Mouse (Mus musculus) MEL (cell line): ENCODE data around the gene Srcin1. TPM values are rescaled to one million over a fixed set of nuclear protein-coding genes. Genes with fewer than 3 reads are reported as not detected.

Experiments
- DNase-seq: peaks from one replicate; pipeline ENCODE4 v3.0.0; 2011; ENCODE audit warnings: low read depth, low spot score
- H3K27ac ChIP-seq: 2 replicates; pipeline ENCODE4 v1.5.1; 2012; ENCODE audit warnings: low read depth, mild to moderate bottlenecking, control low read depth, low read length, moderate library complexity; ENCODE audit not compliant: control insufficient read depth
- H3K27me3 ChIP-seq, 2 experiments: fragments of 150-350 bp in 1 of 2; sonication (generic) in 1 of 2; 2 replicates each; pipeline ENCODE4 v1.6.1; 2012; ENCODE audit warnings: low read length in 2 of 2, mild to moderate bottlenecking in 2 of 2, improper control_type of control experiment in 1 of 2, moderate library complexity in 1 of 2; ENCODE audit not compliant: insufficient read depth in 2 of 2, control insufficient read depth in 1 of 2
- H3K36me3 ChIP-seq, 2 experiments: 2 replicates each; pipeline ENCODE4 v1.6.1; 2012 to 2014; ENCODE audit warnings: low read length in 2 of 2, improper control_type of control experiment in 1 of 2, inconsistent platforms in 1 of 2, mild to moderate bottlenecking in 1 of 2; ENCODE audit not compliant: insufficient read depth in 2 of 2, control insufficient read depth in 1 of 2
- H3K4me1 ChIP-seq, 2 experiments: fragments of 150-350 bp in 1 of 2; sonication (generic) in 1 of 2; 2 replicates each; pipeline ENCODE4 v1.6.1; 2012; ENCODE audit warnings: low read length in 2 of 2, improper control_type of control experiment in 1 of 2, mild to moderate bottlenecking in 1 of 2; ENCODE audit not compliant: insufficient read depth in 2 of 2, control insufficient read depth in 1 of 2
- H3K4me3 ChIP-seq, 2 experiments: fragments of 150-350 bp in 1 of 2; sonication (generic) in 1 of 2; 2 replicates each; pipeline ENCODE4 v1.5.1; 2012; ENCODE audit warnings: low read depth in 2 of 2, low read length in 2 of 2, mild to moderate bottlenecking in 2 of 2, moderate library complexity in 2 of 2, control low read depth in 1 of 2, improper control_type of control experiment in 1 of 2; ENCODE audit not compliant: control insufficient read depth in 1 of 2, insufficient read depth in 1 of 2
- H3K79me2 ChIP-seq: 2 replicates; pipeline ENCODE4 v1.6.1; 2012; ENCODE audit warnings: mild to moderate bottlenecking, low read length, moderate library complexity; ENCODE audit not compliant: control insufficient read depth, poor library complexity, insufficient read depth
- H3K9ac ChIP-seq: 2 replicates; pipeline ENCODE4 v1.6.1; 2012; ENCODE audit warnings: low read depth, mild to moderate bottlenecking, control low read depth, low read length, moderate library complexity; ENCODE audit not compliant: control insufficient read depth, poor library complexity, severe bottlenecking
- H3K9me3 ChIP-seq: fragments of 150-350 bp; sonication (generic); replicated peaks from 2 replicates; pipeline ENCODE4 v1.6.1; 2012; ENCODE audit warnings: mild to moderate bottlenecking, low read length, improper control_type of control experiment, moderate library complexity; ENCODE audit not compliant: insufficient read depth
- BHLHE40 ChIP-seq: IDR thresholded peaks from 2 replicates; pipeline ENCODE4 v1.6.1; 2012; ENCODE audit warnings: low read depth, mild to moderate bottlenecking, inconsistent platforms, low read length, improper control_type of control experiment, borderline replicate concordance
- CHD1 ChIP-seq: IDR thresholded peaks from 2 replicates; pipeline ENCODE4 v1.6.1; 2012; ENCODE audit warnings: low read depth, mild to moderate bottlenecking, inconsistent platforms, low read length, improper control_type of control experiment
- CHD2 ChIP-seq: IDR thresholded peaks from 2 replicates; pipeline ENCODE4 v1.6.1; 2011; ENCODE audit warnings: low read length, improper control_type of control experiment
- CTCF ChIP-seq, 3 experiments: IDR thresholded peaks in 2 of 3; conservative IDR thresholded peaks in 1 of 3; 2 replicates each; pipeline ENCODE4 v1.5.1; 2011 to 2012; ENCODE audit warnings: low read length in 3 of 3, low read depth in 2 of 3, mild to moderate bottlenecking in 2 of 3, improper control_type of control experiment in 1 of 3, inconsistent platforms in 1 of 3, mixed read lengths in 1 of 3, moderate library complexity in 1 of 3; ENCODE audit not compliant: control insufficient read depth in 1 of 3, insufficient read depth in 1 of 3, poor library complexity in 1 of 3, severe bottlenecking in 1 of 3
- E2F4 ChIP-seq: IDR thresholded peaks from 2 replicates; pipeline ENCODE4 v1.6.1; 2011; ENCODE audit warnings: low read depth, low read length, improper control_type of control experiment, borderline replicate concordance
- ELF1 ChIP-seq: IDR thresholded peaks from 2 replicates; pipeline ENCODE4 v1.6.1; 2014; ENCODE audit warnings: low read depth, mild to moderate bottlenecking, inconsistent platforms, low read length, improper control_type of control experiment, moderate library complexity
- EP300 ChIP-seq, 2 experiments: IDR thresholded peaks; 2 replicates each; pipeline ENCODE4 v1.6.1; 2011; ENCODE audit warnings: improper control_type of control experiment in 2 of 2, low read length in 2 of 2, low read depth in 1 of 2, mild to moderate bottlenecking in 1 of 2
- ETS1 ChIP-seq: IDR thresholded peaks from 2 replicates; pipeline ENCODE4 v1.6.1; 2012; ENCODE audit warnings: low read depth, mild to moderate bottlenecking, inconsistent platforms, low read length, improper control_type of control experiment, moderate library complexity
- GABPA ChIP-seq: IDR thresholded peaks from 2 replicates; pipeline ENCODE4 v1.6.1; 2012; ENCODE audit warnings: low read depth, mild to moderate bottlenecking, inconsistent platforms, low read length, improper control_type of control experiment, moderate library complexity
- GATA1 ChIP-seq: IDR thresholded peaks from 2 replicates; pipeline ENCODE4 v1.6.1; 2011; ENCODE audit warnings: low read depth, low read length, improper control_type of control experiment
- HCFC1 ChIP-seq: IDR thresholded peaks from 2 replicates; pipeline ENCODE4 v1.6.1; 2012; ENCODE audit warnings: low read depth, mild to moderate bottlenecking, inconsistent platforms, low read length, improper control_type of control experiment, moderate library complexity
- JUND ChIP-seq: IDR thresholded peaks from 2 replicates; pipeline ENCODE4 v1.6.1; 2011; ENCODE audit warnings: low read depth, mild to moderate bottlenecking, improper control_type of control experiment, low read length
- KAT2A ChIP-seq: conservative IDR thresholded peaks from 2 replicates; pipeline ENCODE4 v1.6.1; 2012; ENCODE audit warnings: low read depth, low read length, improper control_type of control experiment, inconsistent platforms
- MAFK ChIP-seq: IDR thresholded peaks from 2 replicates; pipeline ENCODE4 v1.6.1; 2011; ENCODE audit warnings: low read depth, mild to moderate bottlenecking, low read length, improper control_type of control experiment, borderline replicate concordance
- MAX ChIP-seq: IDR thresholded peaks from 2 replicates; pipeline ENCODE4 v1.6.1; 2011; ENCODE audit warnings: low read length, improper control_type of control experiment
- MAZ ChIP-seq: IDR thresholded peaks from 2 replicates; pipeline ENCODE4 v1.6.1; 2012; ENCODE audit warnings: low read depth, mild to moderate bottlenecking, inconsistent platforms, low read length, improper control_type of control experiment
- MEF2A ChIP-seq: IDR thresholded peaks from 2 replicates; pipeline ENCODE4 v1.6.1; 2014; ENCODE audit warnings: low read depth, mild to moderate bottlenecking, inconsistent platforms, low read length, improper control_type of control experiment; ENCODE audit not compliant: poor library complexity, insufficient replicate concordance, severe bottlenecking; ENCODE audit errors: extremely low read depth
- MXI1 ChIP-seq: IDR thresholded peaks from 2 replicates; pipeline ENCODE4 v1.6.1; 2011; ENCODE audit warnings: mild to moderate bottlenecking, low read depth, low read length, improper control_type of control experiment
- MYB ChIP-seq: IDR thresholded peaks from 2 replicates; pipeline ENCODE4 v1.6.1; 2011; ENCODE audit warnings: mild to moderate bottlenecking, low read depth, low read length, improper control_type of control experiment
- MYC ChIP-seq: IDR thresholded peaks from 2 replicates; pipeline ENCODE4 v1.6.1; 2011; ENCODE audit warnings: low read depth, mild to moderate bottlenecking, low read length, improper control_type of control experiment, moderate library complexity
- NELFE ChIP-seq: IDR thresholded peaks from 2 replicates; pipeline ENCODE4 v1.6.1; 2011; ENCODE audit warnings: low read depth, low read length, improper control_type of control experiment
- POLR2A ChIP-seq, 2 experiments: IDR thresholded peaks; 2 replicates each; pipeline ENCODE4 v1.6.1; 2011 to 2012; ENCODE audit warnings: low read length in 2 of 2, mild to moderate bottlenecking in 2 of 2, control low read depth in 1 of 2, improper control_type of control experiment in 1 of 2, low read depth in 1 of 2, moderate library complexity in 1 of 2; ENCODE audit not compliant: control insufficient read depth in 1 of 2, insufficient read depth in 1 of 2, poor library complexity in 1 of 2
- POLR2AphosphoS2 ChIP-seq: IDR thresholded peaks from 2 replicates; pipeline ENCODE4 v1.6.1; 2011; ENCODE audit warnings: low read length, improper control_type of control experiment
- POLR2AphosphoS5 ChIP-seq: IDR thresholded peaks from 2 replicates; pipeline ENCODE4 v1.6.1; 2012; ENCODE audit warnings: low read depth, borderline replicate concordance, mild to moderate bottlenecking, inconsistent platforms, low read length, moderate library complexity, mixed read lengths
- RAD21 ChIP-seq: IDR thresholded peaks from 2 replicates; pipeline ENCODE4 v1.6.1; 2011; ENCODE audit warnings: mild to moderate bottlenecking, low read depth, low read length, improper control_type of control experiment
- RCOR1 ChIP-seq: IDR thresholded peaks from 2 replicates; pipeline ENCODE4 v1.6.1; 2012; ENCODE audit warnings: low read depth, mild to moderate bottlenecking, inconsistent platforms, low read length, improper control_type of control experiment
- SIN3A ChIP-seq: IDR thresholded peaks from 2 replicates; pipeline ENCODE4 v1.6.1; 2012; ENCODE audit warnings: low read length, improper control_type of control experiment, inconsistent platforms
- SMC3 ChIP-seq: IDR thresholded peaks from 2 replicates; pipeline ENCODE4 v1.6.1; 2011; ENCODE audit warnings: low read depth, low read length, improper control_type of control experiment
- TAL1 ChIP-seq: IDR thresholded peaks from 2 replicates; pipeline ENCODE4 v1.6.1; 2012; ENCODE audit warnings: mild to moderate bottlenecking, inconsistent platforms, low read length, moderate library complexity, mixed read lengths
- TBP ChIP-seq: IDR thresholded peaks from 2 replicates; pipeline ENCODE4 v1.8.0; 2011; ENCODE audit warnings: low read depth, low read length, improper control_type of control experiment
- TCF12 ChIP-seq: IDR thresholded peaks from 2 replicates; pipeline ENCODE4 v1.6.1; 2014; ENCODE audit warnings: low read depth, mild to moderate bottlenecking, inconsistent platforms, low read length, improper control_type of control experiment, moderate library complexity
- UBTF ChIP-seq: IDR thresholded peaks from 2 replicates; pipeline ENCODE4 v1.6.1; 2012; ENCODE audit warnings: low read depth, mild to moderate bottlenecking, inconsistent platforms, low read length, improper control_type of control experiment, moderate library complexity, borderline replicate concordance; ENCODE audit not compliant: insufficient read depth
- USF1 ChIP-seq: IDR thresholded peaks from 2 replicates; pipeline ENCODE4 v1.6.1; 2014; ENCODE audit warnings: low read depth, mild to moderate bottlenecking, inconsistent platforms, low read length, improper control_type of control experiment, moderate library complexity
- USF2 ChIP-seq, 2 experiments: IDR thresholded peaks; 2 replicates each; pipeline ENCODE4 v1.6.1; 2011 to 2012; ENCODE audit warnings: improper control_type of control experiment in 2 of 2, low read length in 2 of 2, borderline replicate concordance in 1 of 2, inconsistent platforms in 1 of 2, low read depth in 1 of 2, mild to moderate bottlenecking in 1 of 2; ENCODE audit not compliant: insufficient read depth in 1 of 2
- ZC3H11A ChIP-seq: IDR thresholded peaks from 2 replicates; pipeline ENCODE4 v1.6.1; 2012; ENCODE audit warnings: low read depth, mild to moderate bottlenecking, inconsistent platforms, low read length, improper control_type of control experiment
- ZMIZ1 ChIP-seq: IDR thresholded peaks from 2 replicates; pipeline ENCODE4 v1.6.1; 2012; ENCODE audit warnings: low read depth, mild to moderate bottlenecking, inconsistent platforms, low read length, improper control_type of control experiment, moderate library complexity
- ZNF384 ChIP-seq: IDR thresholded peaks from 2 replicates; pipeline ENCODE4 v1.6.1; 2012; ENCODE audit warnings: low read depth, mild to moderate bottlenecking, inconsistent platforms, low read length, improper control_type of control experiment
- polyA plus RNA-seq, 2 experiments: library from polyadenylated mRNA; stranded (reverse) in 1 of 2; unstranded in 1 of 2; fragments of >175 nt in 1 of 2; fragments of >200 nt in 1 of 2; gene quantifications; 2 replicates each; pipeline versions ENCODE4 v1.2.1 to v1.2.4; 2012; ENCODE audit warnings: low replicate concordance in 2 of 2, low read depth in 1 of 2; ENCODE audit not compliant: insufficient read length in 2 of 2, insufficient read depth in 1 of 2, missing spikeins in 1 of 2
- total RNA-seq: library from RNA; depleted of rRNA; stranded (reverse); fragments of 300-350 nt; gene quantifications from 2 replicates; pipeline ENCODE4 v1.2.3, GENCODE M21; 2012

The Srcin1 gene
- total and polyA plus RNA-seq, 3 experiments, result 0.04 to 0.10 TPM; not detected in 1

GRCm38 (mm10) chr11:97489589-97490324, 86.2 kb downstream of the Srcin1 start:
- DNase-seq, result peak; percentile 85

DNA sequence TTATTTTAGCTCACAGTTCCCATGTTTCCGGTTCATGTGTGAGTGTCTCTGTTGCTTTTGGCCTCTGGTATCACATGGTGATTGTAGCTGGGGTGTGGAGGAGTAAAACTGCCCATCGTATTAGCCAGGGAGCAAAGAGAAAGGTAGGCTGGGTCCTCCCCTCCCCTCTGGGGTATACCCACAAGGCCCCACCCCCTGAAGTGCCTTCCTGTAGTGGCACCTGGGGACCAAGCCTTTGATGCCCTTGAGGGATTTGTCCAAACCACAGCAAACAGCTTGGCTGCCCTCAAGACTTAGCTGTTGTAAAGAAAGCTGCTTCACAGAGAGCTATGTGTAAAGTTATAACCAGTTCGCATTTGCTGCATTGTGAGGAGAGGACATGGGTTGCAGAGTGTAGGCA, 88.3 kb downstream of the Srcin1 start:
- Histone ChIP-seq H3K36me3 (no peaks in the 10 kb centered on the region), H3K27ac (no peak overlapping the region), H3K9me3 (no peaks in the 10 kb centered on the region), H3K79me2 (no peaks in the 10 kb centered on the region)
- no peak for DNase-seq
- TF ChIP-seq SIN3A, result no peak
- no peak for TF ChIP-seq BHLHE40
- TF ChIP-seq EP300 (IDR thresholded peaks at IDR 0.05; ENCODE audit: low read depth in 1 of 2, low read length in 2 of 2), result no peak
- no peak for TF ChIP-seq UBTF
- TF ChIP-seq USF2 (IDR thresholded peaks at IDR 0.05; ENCODE audit: borderline replicate concordance in 1 of 2, insufficient read depth in 1 of 2, low read depth in 1 of 2, low read length in 2 of 2), result no peak
- no peak for TF ChIP-seq ZC3H11A
- no peak for TF ChIP-seq POLR2AphosphoS5
- no peak for TF ChIP-seq TCF12
- TF ChIP-seq RAD21, result no peak
- no peak for TF ChIP-seq MEF2A
- TF ChIP-seq, all 39 proteins: peak for 0
- no peak overlapping the region for H3K9ac ChIP-seq
- no peaks in the 10 kb centered on the region for H3K27me3 ChIP-seq
- H3K4me3 ChIP-seq, result no peak overlapping the region
- no peaks in the 10 kb centered on the region for H3K4me1 ChIP-seq

More at GRCm38 (mm10) chr11:97489589-97490324, 86.2 kb downstream of the Srcin1 start:
- TF ChIP-seq TBP (no peak), RCOR1 (no peak), POLR2A (IDR thresholded peaks at IDR 0.05; ENCODE audit: control insufficient read depth in 1 of 2, insufficient read depth in 1 of 2, low read depth in 1 of 2, low read length in 2 of 2, poor library complexity in 1 of 2) (no peak), USF2 (IDR thresholded peaks at IDR 0.05; ENCODE audit: borderline replicate concordance in 1 of 2, insufficient read depth in 1 of 2, low read depth in 1 of 2, low read length in 2 of 2) (no peak), MYB (no peak), USF1 (no peak), MAZ (no peak), MEF2A (no peak), GATA1 (no peak), MXI1 (no peak), NELFE (no peak), ZNF384 (no peak), MAX (no peak), RAD21 (peak; percentile 99), MYC (no peak), ELF1 (no peak), BHLHE40 (peak; percentile 51), SMC3 (peak; percentile 95), CHD2 (no peak), ZMIZ1 (no peak), ETS1 (no peak), TAL1 (no peak), CTCF (IDR thresholded peaks at IDR 0.05 in 2 of 3, conservative IDR thresholded peaks at IDR 0.05 in 1 of 3; ENCODE audit: control insufficient read depth in 1 of 3, insufficient read depth in 1 of 3, low read depth in 2 of 3, low read length in 3 of 3, poor library complexity in 1 of 3, severe bottlenecking in 1 of 3) (peak; percentile 96 to 100 (median 99)), KAT2A (no peak), JUND (no peak), CHD1 (no peak), EP300 (IDR thresholded peaks at IDR 0.05; ENCODE audit: low read depth in 1 of 2, low read length in 2 of 2) (no peak), E2F4 (no peak), POLR2AphosphoS2 (no peak), MAFK (no peak), HCFC1 (no peak), POLR2AphosphoS5 (no peak), GABPA (no peak), SIN3A (peak; percentile 40; the same call in 1 of the 2 replicates), UBTF (no peak), ZC3H11A (peak; percentile 93), TCF12 (no peak)
- H3K4me3 ChIP-seq, result no peak overlapping the region
- H3K27ac ChIP-seq, result no peak overlapping the region
- no peaks in the 10 kb centered on the region for H3K9me3 ChIP-seq
- H3K9ac ChIP-seq, result no peak overlapping the region
- no peaks in the 10 kb centered on the region for H3K4me1 ChIP-seq
- no peaks in the 10 kb centered on the region for H3K36me3 ChIP-seq
- no peaks in the 10 kb centered on the region for H3K27me3 ChIP-seq
- H3K79me2 ChIP-seq, result no peaks in the 10 kb centered on the region
